Mouse (Mus musculus) olfactory bulb, adult 2 months (tissue): ENCODE data around the gene Snx1.

ENCODE experiments used
- CTCF ChIP-seq: fragments of 200-500 bp; IDR thresholded peaks from 2 replicates; pipeline ENCODE4 v1.5.1; 2012; ENCODE audit warnings: low read depth, mild to moderate bottlenecking, low read length, moderate library complexity; ENCODE audit not compliant: insufficient read depth
- POLR2A ChIP-seq: fragments of 200-500 bp; IDR thresholded peaks from 2 replicates; pipeline ENCODE4 v1.6.1; 2012; ENCODE audit warnings: mild to moderate bottlenecking, low read depth, low read length, moderate library complexity; ENCODE audit not compliant: insufficient read depth

DNA sequence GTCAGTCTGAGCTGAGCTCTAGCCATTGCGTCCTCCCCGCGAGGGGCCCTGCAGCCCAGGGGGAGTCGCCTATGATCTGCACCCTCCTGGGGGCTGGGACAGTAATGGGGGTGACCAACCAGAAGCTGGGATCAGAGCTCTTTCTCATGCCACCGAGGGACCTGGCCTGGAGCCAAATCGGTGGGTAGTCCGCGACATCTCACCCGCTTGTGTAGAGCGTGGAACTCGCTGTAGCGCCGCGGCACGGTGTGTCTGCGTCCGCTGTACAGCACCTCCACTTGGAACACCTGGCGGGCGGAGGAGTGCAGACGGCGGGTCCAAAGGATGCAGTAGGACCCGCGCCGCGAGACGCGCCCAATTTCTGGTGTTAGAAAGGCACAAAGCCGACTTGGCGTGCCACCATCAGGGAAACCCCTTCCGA, 57.4 kb downstream of the Snx1 start:
- TF ChIP-seq CTCF = no peak
- TF ChIP-seq POLR2A = no peak
